18 mouse cellular contexts compared by ENCODE assay signal in the genomic region with DNA sequence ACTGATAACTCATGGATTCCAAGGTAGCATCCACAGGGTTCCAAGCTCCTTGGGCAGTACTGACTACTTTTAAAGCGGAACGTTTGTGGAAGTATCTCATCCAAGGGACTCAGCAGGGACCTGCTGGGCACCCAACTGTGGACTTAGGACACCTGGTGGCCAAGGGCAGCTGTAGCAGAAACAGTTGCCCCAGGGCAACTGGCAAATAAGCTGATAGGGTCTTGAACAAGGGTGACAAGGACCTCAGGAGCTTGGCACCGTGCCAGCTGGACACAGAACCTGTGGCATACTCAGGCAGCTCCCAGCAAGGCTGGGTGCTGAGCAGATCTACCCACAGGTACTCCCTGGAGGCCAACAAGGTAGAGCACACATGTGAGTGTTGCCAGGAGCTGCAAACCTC. TPM values are rescaled to one million over a fixed set of nuclear protein-coding genes. Genes with fewer than 3 reads are reported as not detected.
DNase-seq lines count a peak whose midpoint lies in the region; ATAC-seq and TF ChIP-seq lines count a peak whose summit lies in the region.
"Had no signal": no experiment of that assay in that cellular context is flagged by ENCODE, and none has a peak within 500 bp of the region (broad histone marks: within the 10 kb centered on the region; RNA-seq: fewer than 3 reads in every experiment).

No protein-coding gene starts in this region.

- H3K9me3 ChIP-seq in liver, embryonic 11.5 days (ENCODE audit: control insufficient read depth, low read length): no peaks in the 10 kb centered on the region
- H3K9me3 ChIP-seq in MEL (replicated peaks; ENCODE audit: insufficient read depth, low read length): no peaks in the 10 kb centered on the region
- H3K9me3 ChIP-seq: G1E; liver, embryonic 13.5 days; neural tube, embryonic 13.5 days had no signal

- TF ChIP-seq POLR2A in heart, adult 2 months (IDR thresholded peaks at IDR 0.05; ENCODE audit: insufficient read depth, low read depth, low read length): no peak
- no peak for TF ChIP-seq POLR2A in liver, adult 2 months (IDR thresholded peaks at IDR 0.05; ENCODE audit: extremely low read depth, insufficient read depth, low read length)
- no peak for TF ChIP-seq POLR2A in MEL (IDR thresholded peaks at IDR 0.05; ENCODE audit: control insufficient read depth in 1 of 2, insufficient read depth in 1 of 2, low read depth in 1 of 2, low read length in 2 of 2, poor library complexity in 1 of 2)

- TF ChIP-seq EP300 in heart, adult 2 months (IDR thresholded peaks at IDR 0.05; ENCODE audit: insufficient read depth, low read depth, low read length): no peak
- TF ChIP-seq EP300 in MEL (IDR thresholded peaks at IDR 0.05; ENCODE audit: low read depth in 1 of 2, low read length in 2 of 2): no peak

- no peak overlapping the region for H3K9ac ChIP-seq in heart, adult 2 months (ENCODE audit: low read depth, low read length)
- no peak overlapping the region for H3K9ac ChIP-seq in liver, adult 2 months (ENCODE audit: low read depth, low read length)
- H3K9ac ChIP-seq in liver, embryonic 11.5 days (ENCODE audit: low read depth, low read length): no peak overlapping the region
- no peak overlapping the region for H3K9ac ChIP-seq in MEL (ENCODE audit: control insufficient read depth, low read depth, low read length, poor library complexity, severe bottlenecking)
- H3K9ac ChIP-seq: liver, embryonic 13.5 days; neural tube, embryonic 13.5 days had no signal

- H3K36me3 ChIP-seq in heart, adult 2 months (ENCODE audit: control insufficient read depth, insufficient read depth, low read length): no peaks in the 10 kb centered on the region
- no peaks in the 10 kb centered on the region for H3K36me3 ChIP-seq in liver, adult 2 months (ENCODE audit: control insufficient read depth, insufficient read depth, low read length)
- H3K36me3 ChIP-seq in liver, embryonic 11.5 days (ENCODE audit: control insufficient read depth, insufficient read depth, low read length): no peaks in the 10 kb centered on the region
- no peaks in the 10 kb centered on the region for H3K36me3 ChIP-seq in MEL (ENCODE audit: control insufficient read depth in 1 of 2, insufficient read depth in 2 of 2, low read length in 2 of 2)
- H3K36me3 ChIP-seq: G1E; liver, embryonic 13.5 days; neural tube, embryonic 13.5 days had no signal

- H3K4me2 ChIP-seq in liver, embryonic 11.5 days: no peak overlapping the region
- H3K4me2 ChIP-seq: liver, embryonic 13.5 days; neural tube, embryonic 13.5 days had no signal

- TF ChIP-seq CTCF in heart, adult 2 months (IDR thresholded peaks at IDR 0.05): no peak
- TF ChIP-seq CTCF in liver, adult 2 months (IDR thresholded peaks at IDR 0.05; ENCODE audit: low read depth, low read length): peak; percentile 60
- TF ChIP-seq CTCF in MEL (IDR thresholded peaks at IDR 0.05 in 2 of 3, conservative IDR thresholded peaks at IDR 0.05 in 1 of 3; ENCODE audit: control insufficient read depth in 1 of 3, insufficient read depth in 1 of 3, low read depth in 2 of 3, low read length in 3 of 3, poor library complexity in 1 of 3, severe bottlenecking in 1 of 3): peak; percentile 9 to 44 (median 31); a peak in 4 of 6 replicates

- WGBS in heart, adult 2 months: 71% methylated on average over 3 of the region's 3 CpGs
- WGBS in liver, adult 2 months: 62% methylated on average over 3 of the region's 3 CpGs
- 79% methylated on average over 3 of the region's 3 CpGs for WGBS in liver, embryonic 11.5 days

- ATAC-seq in liver, embryonic 11.5 days (replicated peaks; ENCODE audit: low FRiP score): no peak

- peak; percentile 15 for TF ChIP-seq RAD21 in MEL (IDR thresholded peaks at IDR 0.05; ENCODE audit: low read depth, low read length)

- H3K27me3 ChIP-seq in heart, adult 2 months (ENCODE audit: control insufficient read depth, insufficient read depth, low read length): no peaks in the 10 kb centered on the region
- H3K27me3 ChIP-seq in liver, adult 2 months (ENCODE audit: control insufficient read depth, insufficient read depth, low read length): no peaks in the 10 kb centered on the region
- no peaks in the 10 kb centered on the region; the same call in 1 of the 2 replicates for H3K27me3 ChIP-seq in liver, embryonic 11.5 days (replicated peaks; ENCODE audit: control insufficient read depth, insufficient read depth, low read length)
- no peaks in the 10 kb centered on the region; a peak in 1 of 4 replicates for H3K27me3 ChIP-seq in MEL (ENCODE audit: control insufficient read depth in 1 of 2, insufficient read depth in 2 of 2, low read length in 2 of 2)
- H3K27me3 ChIP-seq: neural tube, embryonic 13.5 days had no signal

- H3K79me2 ChIP-seq in heart, adult 2 months (replicated peaks; ENCODE audit: control insufficient read depth, insufficient read depth, low read length): no peaks in the 10 kb centered on the region
- H3K79me2 ChIP-seq in liver, adult 2 months (ENCODE audit: control insufficient read depth, insufficient read depth, low read length): no peaks in the 10 kb centered on the region
- H3K79me2 ChIP-seq in MEL (ENCODE audit: control insufficient read depth, insufficient read depth, low read length, poor library complexity): no peaks in the 10 kb centered on the region

- DNase-seq in heart, postnatal 4 days: peak; percentile 10
- DNase-seq in heart, adult 2 months: no peak
- peak; percentile 23 for DNase-seq in liver, adult 2 months (ENCODE audit: extremely low read depth, low read depth, low spot score)
- DNase-seq in liver, embryonic 11.5 days (ENCODE audit: low spot score): no peak
- DNase-seq in MEL (ENCODE audit: low read depth, low spot score): peak; percentile 6
- DNase-seq in kidney, postnatal 4 days: peak; percentile 32 to 33
- DNase-seq in adrenal gland, postnatal 10 days: no peak
- DNase-seq in ovary, postnatal 14 days (ENCODE audit: low spot score): no peak
- DNase-seq: cerebellum, adult 11 months; heart, adult 18-20 months; liver, embryonic 13.5 days; right cerebral cortex, adult 18-20 months; thymus, adult 18-20 months had no signal

- intact Hi-C loops in heart, adult 2 months (cut with DNase I): no loop called here

- H3K4me3 ChIP-seq in heart, adult 2 months: no peak overlapping the region
- H3K4me3 ChIP-seq in liver, adult 2 months (ENCODE audit: insufficient read depth, low read depth, low read length): no peak overlapping the region
- no peak overlapping the region for H3K4me3 ChIP-seq in liver, embryonic 11.5 days (ENCODE audit: low read depth, low read length)
- no peak overlapping the region for H3K4me3 ChIP-seq in MEL (ENCODE audit: control insufficient read depth in 1 of 2, insufficient read depth in 1 of 2, low read depth in 2 of 2, low read length in 2 of 2)
- H3K4me3 ChIP-seq: liver, embryonic 13.5 days; neural tube, embryonic 13.5 days had no signal

- no peak overlapping the region for H3K27ac ChIP-seq in heart, adult 2 months
- no peak overlapping the region for H3K27ac ChIP-seq in liver, adult 2 months (replicated peaks; ENCODE audit: insufficient read depth, low read depth, low read length)
- no peak overlapping the region for H3K27ac ChIP-seq in liver, embryonic 11.5 days (ENCODE audit: low read depth, low read length)
- H3K27ac ChIP-seq in MEL (ENCODE audit: control insufficient read depth, low read depth, low read length): no peak overlapping the region
- H3K27ac ChIP-seq: liver, embryonic 13.5 days; macrophage; neural tube, embryonic 13.5 days had no signal

- no peaks in the 10 kb centered on the region for H3K4me1 ChIP-seq in heart, adult 2 months (ENCODE audit: control insufficient read depth, insufficient read depth, low read length)
- H3K4me1 ChIP-seq in liver, adult 2 months (ENCODE audit: control insufficient read depth, insufficient read depth, low read length): no peaks in the 10 kb centered on the region
- no peaks in the 10 kb centered on the region for H3K4me1 ChIP-seq in liver, embryonic 11.5 days (replicated peaks; ENCODE audit: control insufficient read depth, insufficient read depth, low read length)
- H3K4me1 ChIP-seq in MEL (ENCODE audit: control insufficient read depth in 1 of 2, insufficient read depth in 2 of 2, low read length in 2 of 2): no peaks in the 10 kb centered on the region
- H3K4me1 ChIP-seq: liver, embryonic 13.5 days had no signal

TF ChIP-seq in MEL, 35 proteins besides CTCF, POLR2A, EP300 and RAD21:
- TF ChIP-seq SMC3 (IDR thresholded peaks at IDR 0.05; ENCODE audit: low read depth, low read length) (peak; percentile 58), KAT2A (conservative IDR thresholded peaks at IDR 0.05; ENCODE audit: low read depth, low read length) (no peak), TBP (IDR thresholded peaks at IDR 0.05; ENCODE audit: low read depth, low read length) (no peak)

RNA-seq across cellular contexts. Expression of gene Muc5b, which starts 20.6 kb away (rescaled TPM):
- total RNA-seq in heart, postnatal 4 days (2021): not detected
- total RNA-seq in heart, adult 2 months (2021): not detected
- polyA plus RNA-seq in heart, adult 2 months (2012; rRNA removed): 4.9 TPM in 1 of 2 replicates, not detected in the other
- not detected in 2 replicates for total RNA-seq in liver, adult 2 months (2014; rRNA removed)
- under 0.01 TPM in 1 of 2 replicates, not detected in the other for polyA plus RNA-seq in liver, adult 2 months (2012; rRNA removed)
- polyA plus RNA-seq in liver, embryonic 11.5 days (2014; fragmentation: Nextera tagmentation; extraction: Ambion mirVana): not detected in 2 replicates
- total RNA-seq in MEL (2012; rRNA removed): not detected in 2 replicates
- polyA plus RNA-seq in MEL (2012; ENCODE audit: insufficient read depth in 1 of 2, insufficient read length in 2 of 2, low read depth in 1 of 2, low replicate concordance in 2 of 2, missing spikeins in 1 of 2): under 1 TPM in 1 of 2 experiments, not detected in 1; 0.01 TPM
- total RNA-seq in adrenal gland, postnatal 10 days (2021): under 1 TPM in 1 of 2 experiments, not detected in 1; 0.03 TPM
- total RNA-seq: layer of hippocampus, adult 8-10 months had no signal
- polyA plus RNA-seq: G1E; liver, embryonic 13.5 days; macrophage had no signal

RNA-seq across cellular contexts. Expression of gene Muc5ac, which starts 29.5 kb away (rescaled TPM):
- total RNA-seq in heart, postnatal 4 days (2021): not detected
- not detected for total RNA-seq in heart, adult 2 months (2021)
- 0.04 TPM in 1 of 2 replicates, not detected in the other for polyA plus RNA-seq in heart, adult 2 months (2012; rRNA removed)
- not detected in 2 replicates for total RNA-seq in liver, adult 2 months (2014; rRNA removed)
- 0.01 TPM in 1 of 2 replicates, not detected in the other for polyA plus RNA-seq in liver, adult 2 months (2012; rRNA removed)
- polyA plus RNA-seq in liver, embryonic 11.5 days (2014; fragmentation: Nextera tagmentation; extraction: Ambion mirVana): not detected in 2 replicates
- not detected in 2 replicates for total RNA-seq in MEL (2012; rRNA removed)
- not detected for polyA plus RNA-seq in MEL (2012; ENCODE audit: insufficient read depth in 1 of 2, insufficient read length in 2 of 2, low read depth in 1 of 2, low replicate concordance in 2 of 2, missing spikeins in 1 of 2)
- not detected for total RNA-seq in adrenal gland, postnatal 10 days (2021)
- polyA plus RNA-seq: G1E; heart, postnatal 0 days; liver, embryonic 13.5 days; macrophage; neural tube, embryonic 13.5 days had no signal

Comparison
In these comparisons a context has a peak if more than half of its experiments do, and no peak if none do; other contexts are left out.
1. DNase-seq: peak in heart, postnatal 4 days (single experiment), liver, adult 2 months (single experiment), MEL (single experiment) and kidney, postnatal 4 days (2 of 2); none in heart, adult 2 months (0 of 2), liver, embryonic 11.5 days (single experiment), adrenal gland, postnatal 10 days (single experiment) and ovary, postnatal 14 days (single experiment).